Mouse (Mus musculus) left cerebral cortex, postnatal 10 days (tissue): ENCODE measurements around the gene Nedd9. TPM values are rescaled to one million over a fixed set of nuclear protein-coding genes. Genes with fewer than 3 reads are reported as not detected.

Source experiments
- DNase-seq, 2 experiments: peaks; one replicate each; pipeline ENCODE4 v3.0.0; 2021 to 2022; ENCODE audit warnings: low spot score in 2 of 2, mixed read lengths in 1 of 2; ENCODE audit errors: extremely low spot score in 1 of 2
- intact Hi-C: fragments of 180-260 bp; cut with DNase I; formaldehyde crosslinking; loops from one replicate; pipeline ENCODE4 v1.15.1; 2025
- total RNA-seq, 2 experiments: library from RNA; stranded (reverse); gene quantifications; 2 replicates each; pipeline ENCODE4 v1.2.3; 2021

Nedd9 gene
- total RNA-seq, 2 experiments from 2014 or later: 9.4 to 14.5 TPM

DNA sequence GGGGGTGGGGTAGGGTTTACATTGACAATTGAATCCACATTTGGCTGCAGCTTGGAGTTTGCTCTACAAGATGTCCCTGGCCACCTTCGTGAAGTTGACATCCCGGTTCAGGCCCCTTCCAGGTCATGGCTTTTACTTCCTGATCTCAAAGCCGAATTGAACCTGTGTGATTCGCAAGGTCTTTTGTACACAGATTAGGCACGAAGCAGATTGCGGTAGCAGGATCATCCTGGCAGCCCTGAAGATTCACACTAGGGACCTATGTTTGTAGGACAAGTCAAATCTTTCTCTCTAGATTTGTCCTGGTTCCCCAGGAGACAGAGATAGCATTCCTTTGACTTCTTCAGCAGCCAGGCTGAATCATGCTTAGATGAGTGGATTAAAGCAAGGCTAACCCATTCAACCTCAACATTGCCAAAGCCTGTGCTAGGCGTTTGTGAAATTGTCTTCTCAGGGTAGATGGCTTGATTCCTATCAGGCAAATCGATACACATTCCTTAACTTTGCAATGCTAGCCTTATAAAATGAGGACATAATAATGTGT lies 126.8 kb downstream of the Nedd9 start:
- DNase-seq: no peak
- intact Hi-C loops: no loop called here

GRCm38 (mm10) chr13:41359330-41360215 lies 127.6 kb downstream of the Nedd9 start:
- intact Hi-C loops: loop anchor here (5.0 kb wide), 1 partner anchor 57 kb away; no protein-coding TSS in a partner anchor
- DNase-seq: no peak

DNA sequence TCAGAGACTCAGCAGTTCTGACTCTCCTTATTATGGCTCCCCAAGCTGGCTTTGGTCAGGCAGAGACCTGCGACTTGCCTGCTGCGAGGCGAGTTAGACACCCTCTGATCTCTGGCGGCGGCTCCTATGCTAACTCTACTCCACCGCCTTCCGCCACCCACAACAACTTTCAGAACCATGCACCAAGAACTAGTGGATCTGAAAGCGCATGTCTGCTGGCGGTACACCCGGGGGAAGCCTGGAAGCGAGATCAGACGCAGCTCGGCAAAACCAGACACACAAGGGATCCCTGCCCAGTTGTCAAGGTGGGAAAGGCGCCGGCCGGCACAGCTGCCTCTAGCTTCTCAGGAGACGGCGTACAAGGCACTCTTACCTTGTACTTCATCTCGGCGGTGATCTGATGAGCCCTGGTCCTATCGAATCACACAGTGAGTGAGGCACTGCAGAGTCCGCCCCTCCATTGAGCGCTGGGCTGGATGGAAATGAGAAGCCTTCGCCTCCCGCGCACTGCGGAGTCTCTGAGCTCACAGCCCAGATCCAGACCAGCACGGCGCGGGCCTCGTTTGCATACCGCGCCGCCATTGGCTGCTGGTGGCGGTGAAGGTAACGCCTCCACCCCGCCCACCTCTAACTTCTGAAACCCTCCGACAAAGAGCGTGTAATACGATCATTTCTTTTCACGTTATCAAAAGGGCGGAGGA lies 128.5 kb downstream of the Nedd9 start:
- intact Hi-C loops: loop anchor here (5.0 kb wide), 1 partner anchor 56 kb away; no protein-coding TSS in a partner anchor
- peak; percentile 89 to 95 for DNase-seq

- DNase-seq: no peak
- intact Hi-C loops: loop anchor here (5.0 kb wide), 1 partner anchor 56 kb away; no protein-coding TSS in a partner anchor
These were observed 129.2 kb downstream of the Nedd9 start for GRCm38 (mm10) chr13:41358009-41358408.

GRCm38 (mm10) chr13:41357586-41357985 lies 129.6 kb downstream of the Nedd9 start:
- DNase-seq: no peak
- intact Hi-C loops: loop anchor here (5.0 kb wide), 1 partner anchor 55 kb away; no protein-coding TSS in a partner anchor

GRCm38 (mm10) chr13:41357161-41357560 lies 130.0 kb downstream of the Nedd9 start:
- intact Hi-C loops: loop anchor here (5.0 kb wide), 1 partner anchor 55 kb away; no protein-coding TSS in a partner anchor
- DNase-seq: no peak

GRCm38 (mm10) chr13:41355552-41355951 lies 131.6 kb downstream of the Nedd9 start:
- DNase-seq: no peak
- intact Hi-C loops: loop anchor here (5.0 kb wide), 1 partner anchor 53 kb away; no protein-coding TSS in a partner anchor

- no peak for DNase-seq
- intact Hi-C loops: no loop called here
These were observed 132.6 kb downstream of the Nedd9 start for GRCm38 (mm10) chr13:41354591-41354990.

- no peak for DNase-seq
- intact Hi-C loops: no loop called here
These were observed 133.5 kb downstream of the Nedd9 start for GRCm38 (mm10) chr13:41353676-41354075.

GRCm38 (mm10) chr13:41352352-41352751 lies 134.8 kb downstream of the Nedd9 start:
- no peak for DNase-seq
- intact Hi-C loops: no loop called here

DNA sequence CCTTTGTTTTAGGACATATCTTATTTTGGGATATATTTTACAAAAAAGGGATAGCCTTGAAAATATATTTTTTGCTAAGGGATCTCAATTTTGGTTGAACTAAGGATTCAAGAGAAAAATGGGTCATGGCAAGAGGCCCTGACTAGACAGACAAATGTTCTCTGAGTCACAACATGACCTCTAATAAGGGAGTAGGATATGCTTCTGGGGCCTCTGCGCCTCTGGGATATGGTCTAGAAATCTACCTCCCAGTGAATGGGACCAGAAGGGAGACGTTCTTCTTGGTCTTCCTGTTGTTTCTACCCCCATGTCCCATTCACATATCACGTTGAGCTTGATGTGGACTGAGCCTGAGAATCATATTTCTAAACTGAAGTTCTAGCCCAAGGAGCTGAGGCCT lies 136.6 kb downstream of the Nedd9 start:
- intact Hi-C loops: no loop called here
- DNase-seq: no peak

DNA sequence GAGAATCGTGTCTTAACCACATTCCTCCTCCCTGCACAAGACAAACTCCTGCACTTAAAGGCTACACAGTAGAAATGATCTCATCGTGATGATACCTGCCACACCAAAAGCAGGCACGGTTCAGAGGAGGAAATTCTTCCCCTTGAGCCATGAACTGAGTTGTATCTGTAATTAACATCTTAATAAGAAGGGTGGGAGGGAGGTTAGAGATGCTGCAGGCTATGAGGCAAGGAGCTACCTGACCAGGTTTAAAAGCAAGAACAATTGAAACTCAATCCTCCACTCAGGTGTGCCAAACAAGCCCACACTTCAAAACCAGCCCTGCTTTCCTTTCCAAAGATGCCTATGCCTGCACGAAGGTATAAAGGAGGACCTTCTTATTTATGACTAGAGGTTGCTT lies 137.4 kb downstream of the Nedd9 start:
- DNase-seq: no peak
- intact Hi-C loops: no loop called here

- DNase-seq: no peak
- intact Hi-C loops: no loop called here
These were observed 141.4 kb downstream of the Nedd9 start for GRCm38 (mm10) chr13:41345756-41346155.

- no peak for DNase-seq
- intact Hi-C loops: no loop called here
These were observed 141.9 kb downstream of the Nedd9 start for GRCm38 (mm10) chr13:41345306-41345705.

DNA sequence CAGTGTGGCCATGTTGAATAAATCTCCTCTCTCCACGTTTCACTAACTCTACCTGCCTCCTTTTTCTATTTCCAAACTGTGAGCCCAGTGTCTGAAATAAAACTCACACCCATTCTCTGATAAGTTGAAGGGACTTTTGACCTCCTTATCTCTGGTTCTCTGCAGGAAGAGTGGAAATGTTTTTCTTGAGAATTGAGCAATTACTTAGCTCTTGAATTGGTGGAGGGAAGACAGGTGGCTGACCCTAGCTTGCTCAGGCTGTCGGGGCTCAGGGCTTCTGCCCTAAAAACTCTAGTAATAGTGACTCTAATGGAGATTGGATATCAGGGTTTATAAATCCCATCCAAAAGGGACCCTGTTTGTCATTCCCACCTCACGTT lies 143.3 kb downstream of the Nedd9 start:
- no peak for DNase-seq
- intact Hi-C loops: no loop called here

GRCm38 (mm10) chr13:41343163-41343886 lies 143.8 kb downstream of the Nedd9 start:
- no peak for DNase-seq
- intact Hi-C loops: no loop called here

- DNase-seq: no peak
- intact Hi-C loops: no loop called here
These were observed 145.7 kb downstream of the Nedd9 start for GRCm38 (mm10) chr13:41341422-41341821.

GRCm38 (mm10) chr13:41339653-41340351 lies 147.4 kb downstream of the Nedd9 start:
- intact Hi-C loops: no loop called here

More at GRCm38 (mm10) chr13:41339653-41340351, 147.4 kb downstream of the Nedd9 start:
- peak; percentile 57 to 83 for DNase-seq
